Mouse (Mus musculus) adrenal gland, postnatal 14 days (tissue): ENCODE results near the gene Elmo1. TPM values are rescaled to one million over a fixed set of nuclear protein-coding genes. Genes with fewer than 3 reads are reported as not detected.

Experiments
- DNase-seq: peaks from one replicate; pipeline ENCODE4 v3.0.0; 2021; ENCODE audit warnings: mixed read lengths
- total RNA-seq: library from RNA; stranded (reverse); gene quantifications from 2 replicates; pipeline ENCODE4 v1.2.3, GENCODE M21; 2021

Gene Elmo1
- total RNA-seq, 1 experiment from 2014 or later, result 19.2 TPM

GRCm38 (mm10) chr13:20121385-20122043 lies 31.1 kb downstream of the Elmo1 start:
- no peak for DNase-seq

GRCm38 (mm10) chr13:20123975-20124374 lies 33.6 kb downstream of the Elmo1 start:
- DNase-seq, result no peak

- DNase-seq, result no peak
Observed at GRCm38 (mm10) chr13:20124965-20125364, 34.6 kb downstream of the Elmo1 start.

GRCm38 (mm10) chr13:20125845-20126244 lies 35.4 kb downstream of the Elmo1 start:
- no peak for DNase-seq

- no peak for DNase-seq
Observed at GRCm38 (mm10) chr13:20127553-20127952, 37.2 kb downstream of the Elmo1 start.

- no peak for DNase-seq
Observed at GRCm38 (mm10) chr13:20128097-20128496, 37.7 kb downstream of the Elmo1 start.

GRCm38 (mm10) chr13:20130731-20131130 lies 40.3 kb downstream of the Elmo1 start:
- no peak for DNase-seq

GRCm38 (mm10) chr13:20131322-20131997 lies 41.1 kb downstream of the Elmo1 start:
- no peak for DNase-seq

- DNase-seq, result no peak
Observed at GRCm38 (mm10) chr13:20131998-20132371, 41.6 kb downstream of the Elmo1 start.

GRCm38 (mm10) chr13:20133602-20134394 lies 43.4 kb downstream of the Elmo1 start:
- peak; percentile 58 for DNase-seq

GRCm38 (mm10) chr13:20134395-20135225 lies 44.2 kb downstream of the Elmo1 start:
- no peak for DNase-seq

- no peak for DNase-seq
Observed at GRCm38 (mm10) chr13:20136753-20137152, 46.4 kb downstream of the Elmo1 start.

GRCm38 (mm10) chr13:20138466-20138865 lies 48.1 kb downstream of the Elmo1 start:
- DNase-seq, result no peak

GRCm38 (mm10) chr13:20139060-20139459 lies 48.7 kb downstream of the Elmo1 start:
- DNase-seq, result no peak

GRCm38 (mm10) chr13:20139825-20140665 lies 49.6 kb downstream of the Elmo1 start:
- no peak for DNase-seq

GRCm38 (mm10) chr13:20142637-20143036 lies 52.2 kb downstream of the Elmo1 start:
- no peak for DNase-seq

GRCm38 (mm10) chr13:20146848-20147247 lies 56.5 kb downstream of the Elmo1 start:
- DNase-seq, result no peak

- DNase-seq, result no peak
Observed at GRCm38 (mm10) chr13:20147736-20148135, 57.3 kb downstream of the Elmo1 start.

- no peak for DNase-seq
Observed at GRCm38 (mm10) chr13:20150130-20150835, 59.9 kb downstream of the Elmo1 start.

GRCm38 (mm10) chr13:20151302-20151978 lies 61.0 kb downstream of the Elmo1 start:
- no peak for DNase-seq
